Mouse (Mus musculus) liver, adult 2 months (tissue): ENCODE measurements around the gene Vti1a. TPM values are rescaled to one million over a fixed set of nuclear protein-coding genes. Genes with fewer than 3 reads are reported as not detected.

Experiments used
- DNase-seq: peaks from one replicate; pipeline ENCODE4 v3.0.0-alpha.2; 2011; ENCODE audit warnings: low read depth, low spot score; ENCODE audit errors: extremely low read depth
- H3K27ac ChIP-seq: fragments of 200-500 bp; replicated peaks from 2 replicates; pipeline ENCODE4 v1.5.1; 2012; ENCODE audit warnings: low read depth, mild to moderate bottlenecking, control low read depth, inconsistent platforms, low read length; ENCODE audit not compliant: insufficient read depth
- H3K27me3 ChIP-seq: fragments of 200-500 bp; 2 replicates; pipeline ENCODE4 v1.6.1; 2012; ENCODE audit warnings: mild to moderate bottlenecking, moderate library complexity, low read length, inconsistent platforms; ENCODE audit not compliant: control insufficient read depth, insufficient read depth
- H3K36me3 ChIP-seq: fragments of 200-500 bp; 2 replicates; pipeline ENCODE4 v1.6.1; 2012; ENCODE audit warnings: low read length, inconsistent platforms; ENCODE audit not compliant: control insufficient read depth, insufficient read depth
- H3K4me1 ChIP-seq: fragments of 200-500 bp; 2 replicates; pipeline ENCODE4 v1.6.1; 2011; ENCODE audit warnings: low read length; ENCODE audit not compliant: control insufficient read depth, insufficient read depth
- H3K4me3 ChIP-seq: fragments of 200-500 bp; 2 replicates; pipeline ENCODE4 v1.5.1; 2011; ENCODE audit warnings: low read depth, mild to moderate bottlenecking, control low read depth, low read length, moderate library complexity; ENCODE audit not compliant: insufficient read depth
- H3K79me2 ChIP-seq: fragments of 200-500 bp; 2 replicates; pipeline ENCODE4 v1.6.1; 2012; ENCODE audit warnings: inconsistent platforms, mild to moderate bottlenecking, low read length, moderate library complexity; ENCODE audit not compliant: control insufficient read depth, insufficient read depth
- H3K9ac ChIP-seq: fragments of 200-500 bp; 2 replicates; pipeline ENCODE4 v1.6.1; 2012; ENCODE audit warnings: low read depth, mild to moderate bottlenecking, control low read depth, inconsistent platforms, low read length
- CTCF ChIP-seq: fragments of 200-500 bp; IDR thresholded peaks from 2 replicates; pipeline ENCODE4 v1.5.1; 2011; ENCODE audit warnings: low read depth, low read length, control low read depth
- POLR2A ChIP-seq: fragments of 200-500 bp; IDR thresholded peaks from 2 replicates; pipeline ENCODE4 v1.6.1; 2011; ENCODE audit warnings: low read length, control low read depth; ENCODE audit not compliant: insufficient read depth; ENCODE audit errors: extremely low read depth
- WGBS: fragments of 180-500 bp; shearing (Covaris S2); methylation state at CpG from one replicate; pipeline ENCODE4 v1.1.7; 2018; 5-methylcytosine and 5-hydroxymethylcytosine counted together
- polyA plus RNA-seq: library from polyadenylated mRNA; depleted of rRNA; stranded (reverse); fragments of >200 nt; gene quantifications from 2 replicates; pipeline ENCODE4 v1.2.3, GENCODE M21; 2012
- total RNA-seq: library from RNA; depleted of rRNA; stranded (reverse); fragments of >200 nt; gene quantifications from 2 replicates; pipeline ENCODE4 v1.2.3, GENCODE M21; 2014

The Vti1a gene
- total and polyA plus RNA-seq, 2 experiments: 6.1 to 14.8 TPM

- Histone ChIP-seq H3K4me1 (0 out of 2 replicates have a peak, but pooled peaks cover 4% of the 10 kb centered on the region), H3K36me3 (peaks cover 24% of the 10 kb centered on the region), H3K27me3 (no peaks in the 10 kb centered on the region), H3K4me3 (peak within 1 kb of the TSS; percentile 88), H3K27ac (peak within 1 kb of the TSS; percentile 85), H3K9ac (peak within 1 kb of the TSS; percentile 89), H3K79me2 (peaks cover 15% of the 10 kb centered on the region; the same call in 1 of the 2 replicates)
- under 1% methylated on average over 60 of the region's 60 CpGs for WGBS
- DNase-seq: no peak
- TF ChIP-seq POLR2A (peak; percentile 78), CTCF (peak; percentile 1; the same call in 1 of the 2 replicates)
Observed at GRCm38 (mm10) chr19:55315452-55316108, 515 bp upstream of the Vti1a start, which contains the start of gene Zdhhc6. TSS of gene Zdhhc6 (minus strand) at chr19:55316032.

GRCm38 (mm10) chr19:55316901-55317300, 806 bp downstream of the Vti1a start:
- DNase-seq: no peak
- WGBS: 35% methylated on average over 10 of the region's 10 CpGs
- no peaks in the 10 kb centered on the region for H3K27me3 ChIP-seq
- H3K9ac ChIP-seq: no peak overlapping the region
- no peak overlapping the region for H3K4me3 ChIP-seq
- no peak for TF ChIP-seq POLR2A
- no peak for TF ChIP-seq CTCF
- peaks cover 12% of the 10 kb centered on the region; the same call in 1 of the 2 replicates for H3K36me3 ChIP-seq
- 0 out of 2 replicates have a peak, but pooled peaks cover 4% of the 10 kb centered on the region for H3K4me1 ChIP-seq
- no peak overlapping the region for H3K27ac ChIP-seq
- peaks cover 15% of the 10 kb centered on the region; the same call in 1 of the 2 replicates for H3K79me2 ChIP-seq

- no peak overlapping the region for H3K9ac ChIP-seq
- no peak overlapping the region for H3K27ac ChIP-seq
- H3K4me1 ChIP-seq: 0 out of 2 replicates have a peak, but pooled peaks cover 4% of the 10 kb centered on the region
- no peaks in the 10 kb centered on the region for H3K27me3 ChIP-seq
- H3K36me3 ChIP-seq: peaks cover 13% of the 10 kb centered on the region
- H3K4me3 ChIP-seq: no peak overlapping the region
- 77% methylated on average over 3 of the region's 3 CpGs for WGBS
- peaks cover 15% of the 10 kb centered on the region; the same call in 1 of the 2 replicates for H3K79me2 ChIP-seq
- no peak for DNase-seq
- no peak for TF ChIP-seq CTCF
- no peak for TF ChIP-seq POLR2A
Observed at GRCm38 (mm10) chr19:55319036-55319435, 2.9 kb downstream of the Vti1a start.

GRCm38 (mm10) chr19:55319521-55319920, 3.4 kb downstream of the Vti1a start:
- H3K4me1 ChIP-seq: 0 out of 2 replicates have a peak, but pooled peaks cover 3% of the 10 kb centered on the region
- WGBS: 76% methylated on average over 5 of the region's 5 CpGs
- no peak for DNase-seq
- TF ChIP-seq CTCF: no peak
- TF ChIP-seq POLR2A: no peak
- H3K27me3 ChIP-seq: no peaks in the 10 kb centered on the region
- peaks cover 13% of the 10 kb centered on the region; the same call in 1 of the 2 replicates for H3K79me2 ChIP-seq
- H3K36me3 ChIP-seq: peaks cover 15% of the 10 kb centered on the region
- no peak overlapping the region for H3K9ac ChIP-seq
- no peak overlapping the region for H3K27ac ChIP-seq
- no peak overlapping the region for H3K4me3 ChIP-seq

- Histone ChIP-seq H3K27me3 (no peaks in the 10 kb centered on the region), H3K4me3 (no peak overlapping the region), H3K36me3 (peaks cover 20% of the 10 kb centered on the region), H3K27ac (no peak overlapping the region), H3K4me1 (no peaks in the 10 kb centered on the region), H3K9ac (no peak overlapping the region), H3K79me2 (peaks cover 6% of the 10 kb centered on the region; the same call in 1 of the 2 replicates)
- DNase-seq: no peak
- 94% methylated on average over 8 of the region's 8 CpGs for WGBS
- no peak for TF ChIP-seq CTCF
- no peak for TF ChIP-seq POLR2A
Observed at GRCm38 (mm10) chr19:55322604-55323003, 6.5 kb downstream of the Vti1a start.

- DNase-seq: no peak
- no peak overlapping the region for H3K27ac ChIP-seq
- 93% methylated on average over 4 of the region's 4 CpGs for WGBS
- no peak overlapping the region for H3K9ac ChIP-seq
- H3K4me3 ChIP-seq: no peak overlapping the region
- no peaks in the 10 kb centered on the region for H3K27me3 ChIP-seq
- no peaks in the 10 kb centered on the region for H3K4me1 ChIP-seq
- H3K36me3 ChIP-seq: peaks cover 25% of the 10 kb centered on the region
- TF ChIP-seq POLR2A (no peak), CTCF (no peak)
- H3K79me2 ChIP-seq: no peaks in the 10 kb centered on the region; the same call in 1 of the 2 replicates
Observed at GRCm38 (mm10) chr19:55327510-55327909, 11.4 kb downstream of the Vti1a start.
